Mouse (Mus musculus) neural tube, embryonic 12.5 days (tissue): Measurements from ENCODE around the gene S1pr2. TPM values are rescaled to one million over a fixed set of nuclear protein-coding genes. Genes with fewer than 3 reads are reported as not detected.

Experiments used
- ATAC-seq: fragments of 200-750 bp; cut with Nextera tagmentation; 2 replicates; pipeline ENCODE4 v1.8.0; 2017; ENCODE audit warnings: low read depth, mild to moderate bottlenecking, moderate TSS enrichment, moderate library complexity; ENCODE audit not compliant: low FRiP score
- H3K27ac ChIP-seq: fragments of 300-500 bp; sonication (generic); 2 replicates; pipeline ENCODE4 v1.5.1; 2016
- H3K27me3 ChIP-seq: fragments of 300-500 bp; sonication (generic); replicated peaks from 2 replicates; pipeline ENCODE4 v1.6.1; 2016; ENCODE audit warnings: mild to moderate bottlenecking
- H3K36me3 ChIP-seq: fragments of 300-500 bp; sonication (generic); 2 replicates; pipeline ENCODE4 v1.6.1; 2016; ENCODE audit warnings: mild to moderate bottlenecking
- H3K4me1 ChIP-seq: fragments of 300-500 bp; sonication (generic); 2 replicates; pipeline ENCODE4 v1.6.1; 2016
- H3K4me2 ChIP-seq: fragments of 300-500 bp; sonication (generic); replicated peaks from 2 replicates; pipeline ENCODE4 v1.6.1; 2016; ENCODE audit warnings: mild to moderate bottlenecking
- H3K4me3 ChIP-seq: fragments of 300-500 bp; sonication (generic); 2 replicates; pipeline ENCODE4 v1.5.1; 2016
- H3K9ac ChIP-seq: fragments of 300-500 bp; sonication (generic); 2 replicates; pipeline ENCODE4 v1.6.1; 2016; ENCODE audit warnings: mild to moderate bottlenecking
- H3K9me3 ChIP-seq: fragments of 300-500 bp; sonication (generic); 2 replicates; pipeline ENCODE4 v1.6.1; 2016; ENCODE audit warnings: mild to moderate bottlenecking
- WGBS: fragments of 180-500 bp; shearing (Covaris S2); methylation state at CpG from one replicate; pipeline ENCODE4 v1.1.7; 2016; 5-methylcytosine and 5-hydroxymethylcytosine counted together
- polyA plus RNA-seq: library from polyadenylated mRNA; unstranded; fragments of >200 nt; fragmentation: Nextera tagmentation; extraction: Ambion mirVana; gene quantifications from 2 replicates; pipeline ENCODE4 v1.2.1, GENCODE M21; 2016

Gene S1pr2
- polyA plus RNA-seq = 17.7 and 19.5 TPM in 2 replicates

- Histone ChIP-seq H3K4me2 (peak within 1 kb of the TSS; percentile 83), H3K4me1 (peaks cover 27% of the 10 kb centered on the region)
Measured at GRCm38 (mm10) chr9:20976216-20976960, at the start of gene S1pr2. S1pr2 (minus strand) TSS chr9:20976781.

GRCm38 (mm10) chr9:21025258-21025810, 48.8 kb upstream of the S1pr2 start:
- 74% methylated on average over 19 of the region's 19 CpGs for WGBS
- no peak overlapping the region for H3K4me2 ChIP-seq
- peaks cover 27% of the 10 kb centered on the region for H3K27me3 ChIP-seq
- H3K36me3 ChIP-seq = no peaks in the 10 kb centered on the region
- H3K9me3 ChIP-seq = no peaks in the 10 kb centered on the region
- H3K27ac ChIP-seq = no peak overlapping the region
- peaks cover 16% of the 10 kb centered on the region; the same call in 1 of the 2 replicates for H3K4me1 ChIP-seq
- H3K4me3 ChIP-seq = no peak overlapping the region
- ATAC-seq = no peak
- no peak overlapping the region for H3K9ac ChIP-seq

More at GRCm38 (mm10) chr9:20976216-20976960, at the start of gene S1pr2:
- peak; percentile 63 for ATAC-seq
- Histone ChIP-seq H3K27me3 (peaks cover 5% of the 10 kb centered on the region; the same call in 1 of the 2 replicates), H3K9ac (peak within 1 kb of the TSS; percentile 72), H3K4me3 (peak within 1 kb of the TSS; percentile 78), H3K27ac (peak within 1 kb of the TSS; percentile 53), H3K36me3 (no peaks in the 10 kb centered on the region), H3K9me3 (no peaks in the 10 kb centered on the region)
- under 1% methylated on average over 46 of the region's 47 CpGs for WGBS

GRCm38 (mm10) chr9:21022726-21023125, 46.1 kb upstream of the S1pr2 start:
- Histone ChIP-seq H3K9ac (no peak overlapping the region), H3K36me3 (no peaks in the 10 kb centered on the region), H3K27me3 (peaks cover 18% of the 10 kb centered on the region), H3K27ac (no peak overlapping the region), H3K4me3 (no peak overlapping the region), H3K9me3 (no peaks in the 10 kb centered on the region), H3K4me2 (no peak overlapping the region), H3K4me1 (0 out of 2 replicates have a peak, but pooled peaks cover under 1% of the 10 kb centered on the region)
- WGBS = 85% methylated on average over 1 of the region's 1 CpGs
- ATAC-seq = no peak

GRCm38 (mm10) chr9:21022288-21022687, 45.7 kb upstream of the S1pr2 start:
- no peak overlapping the region for H3K4me3 ChIP-seq
- no peak overlapping the region for H3K27ac ChIP-seq
- H3K4me2 ChIP-seq = no peak overlapping the region
- WGBS = 66% methylated on average over 6 of the region's 6 CpGs
- H3K9me3 ChIP-seq = no peaks in the 10 kb centered on the region
- no peak overlapping the region for H3K9ac ChIP-seq
- peaks cover 22% of the 10 kb centered on the region for H3K27me3 ChIP-seq
- ATAC-seq = no peak
- no peaks in the 10 kb centered on the region for H3K36me3 ChIP-seq
- H3K4me1 ChIP-seq = no peaks in the 10 kb centered on the region

- Histone ChIP-seq H3K9me3 (no peaks in the 10 kb centered on the region), H3K4me3 (no peak overlapping the region), H3K27me3 (peaks cover 27% of the 10 kb centered on the region), H3K36me3 (no peaks in the 10 kb centered on the region), H3K4me1 (no peaks in the 10 kb centered on the region; the same call in 1 of the 2 replicates), H3K4me2 (no peak overlapping the region), H3K9ac (no peak overlapping the region), H3K27ac (no peak overlapping the region)
- WGBS = 76% methylated on average over 3 of the region's 3 CpGs
- no peak for ATAC-seq
Measured at GRCm38 (mm10) chr9:21021363-21021762, 44.8 kb upstream of the S1pr2 start.

- Histone ChIP-seq H3K9ac (no peak overlapping the region), H3K9me3 (no peaks in the 10 kb centered on the region), H3K4me2 (no peak overlapping the region), H3K4me1 (peaks cover 14% of the 10 kb centered on the region; the same call in 1 of the 2 replicates), H3K27ac (no peak overlapping the region), H3K36me3 (no peaks in the 10 kb centered on the region), H3K27me3 (peaks cover 52% of the 10 kb centered on the region), H3K4me3 (no peak overlapping the region)
- ATAC-seq = no peak
- WGBS = 76% methylated on average over 2 of the region's 2 CpGs
Measured at GRCm38 (mm10) chr9:21018600-21018999, 42.0 kb upstream of the S1pr2 start.

- no peak overlapping the region for H3K4me2 ChIP-seq
- WGBS = 38% methylated on average over 4 of the region's 4 CpGs
Measured at GRCm38 (mm10) chr9:21017177-21017575, 40.6 kb upstream of the S1pr2 start.

GRCm38 (mm10) chr9:21016331-21017176, 40.0 kb upstream of the S1pr2 start:
- no peak for ATAC-seq
- 5% methylated on average over 17 of the region's 17 CpGs for WGBS
- H3K4me2 ChIP-seq = peak overlapping the region; percentile 45
- peaks cover 62% of the 10 kb centered on the region for H3K27me3 ChIP-seq
- H3K4me1 ChIP-seq = peaks cover 14% of the 10 kb centered on the region; the same call in 1 of the 2 replicates
- H3K9ac ChIP-seq = no peak overlapping the region
- no peak overlapping the region for H3K27ac ChIP-seq
- H3K4me3 ChIP-seq = 0 out of 2 replicates have a peak overlapping the region, but pooled peaks have one; percentile 9
- H3K36me3 ChIP-seq = no peaks in the 10 kb centered on the region
- no peaks in the 10 kb centered on the region for H3K9me3 ChIP-seq

More at GRCm38 (mm10) chr9:21017177-21017575, 40.6 kb upstream of the S1pr2 start:
- peaks cover 60% of the 10 kb centered on the region for H3K27me3 ChIP-seq
- peaks cover 14% of the 10 kb centered on the region; the same call in 1 of the 2 replicates for H3K4me1 ChIP-seq
- H3K4me3 ChIP-seq = no peak overlapping the region
- no peak overlapping the region for H3K9ac ChIP-seq
- no peaks in the 10 kb centered on the region for H3K9me3 ChIP-seq
- H3K36me3 ChIP-seq = no peaks in the 10 kb centered on the region
- no peak for ATAC-seq
- no peak overlapping the region for H3K27ac ChIP-seq

GRCm38 (mm10) chr9:21015571-21016130, 39.1 kb upstream of the S1pr2 start, which contains the start of gene Icam1:
Icam1 (plus strand) TSS chr9:21015985.
- 0% methylated on average over 30 of the region's 30 CpGs for WGBS
- H3K27me3 ChIP-seq = peaks cover 62% of the 10 kb centered on the region
- no peak for ATAC-seq
- peak within 1 kb of the TSS; percentile 9 for H3K4me3 ChIP-seq
- no peaks in the 10 kb centered on the region for H3K9me3 ChIP-seq
- H3K27ac ChIP-seq = no peak within 1 kb of the TSS
- no peaks in the 10 kb centered on the region for H3K36me3 ChIP-seq
- H3K4me2 ChIP-seq = peak within 1 kb of the TSS; percentile 45
- H3K4me1 ChIP-seq = peaks cover 14% of the 10 kb centered on the region; the same call in 1 of the 2 replicates
- no peak within 1 kb of the TSS for H3K9ac ChIP-seq

- no peaks in the 10 kb centered on the region for H3K9me3 ChIP-seq
- H3K27me3 ChIP-seq = peaks cover 62% of the 10 kb centered on the region
- no peak overlapping the region; the same call in 1 of the 2 replicates for H3K4me3 ChIP-seq
- H3K36me3 ChIP-seq = no peaks in the 10 kb centered on the region
- no peak overlapping the region for H3K9ac ChIP-seq
- H3K27ac ChIP-seq = no peak overlapping the region
- ATAC-seq = no peak
- peaks cover 14% of the 10 kb centered on the region; the same call in 1 of the 2 replicates for H3K4me1 ChIP-seq
- peak overlapping the region; percentile 45 for H3K4me2 ChIP-seq
- WGBS = 2% methylated on average over 26 of the region's 29 CpGs
Measured at GRCm38 (mm10) chr9:21014691-21015570, 38.4 kb upstream of the S1pr2 start.

- Histone ChIP-seq H3K9me3 (no peaks in the 10 kb centered on the region), H3K36me3 (peaks cover 22% of the 10 kb centered on the region), H3K4me1 (peaks cover 14% of the 10 kb centered on the region; the same call in 1 of the 2 replicates), H3K4me3 (no peak overlapping the region), H3K9ac (no peak overlapping the region), H3K27me3 (peaks cover 48% of the 10 kb centered on the region), H3K4me2 (no peak overlapping the region), H3K27ac (no peak overlapping the region)
- ATAC-seq = no peak
- 46% methylated on average over 1 of the region's 1 CpGs for WGBS
Measured at GRCm38 (mm10) chr9:21012368-21012767, 35.8 kb upstream of the S1pr2 start.
